Mouse (Mus musculus) T-helper 1 cell (primary cell): ENCODE measurements around the gene Ly6f.

Experiments
- in situ Hi-C: fragments of 300-600 bp; cut with MboI, MseI; formaldehyde crosslinking; loops from one replicate; pipeline ENCODE4 v1.15.1; 2025; ENCODE audit warnings: high pct_unique_total_duplicates

The Ly6f gene

GRCm38 (mm10) chr15:75317255-75317654 is 49.0 kb downstream of the Ly6f start:
- in situ Hi-C loops = no loop called here

GRCm38 (mm10) chr15:75318584-75318983 is 50.4 kb downstream of the Ly6f start:
- in situ Hi-C loops = no loop called here

GRCm38 (mm10) chr15:75320104-75320503 is 51.9 kb downstream of the Ly6f start:
- in situ Hi-C loops = no loop called here
